Mouse (Mus musculus) ovary, adult 18-20 months (tissue): ENCODE results near the gene Pik3cd.

Experiments
- DNase-seq: peaks from one replicate; pipeline ENCODE4 v3.0.0; 2022; ENCODE audit warnings: low spot score, mixed read lengths

Pik3cd gene

GRCm38 (mm10) chr4:149689822-149690700, 12.3 kb downstream of the Pik3cd start:
- no peak for DNase-seq

DNA sequence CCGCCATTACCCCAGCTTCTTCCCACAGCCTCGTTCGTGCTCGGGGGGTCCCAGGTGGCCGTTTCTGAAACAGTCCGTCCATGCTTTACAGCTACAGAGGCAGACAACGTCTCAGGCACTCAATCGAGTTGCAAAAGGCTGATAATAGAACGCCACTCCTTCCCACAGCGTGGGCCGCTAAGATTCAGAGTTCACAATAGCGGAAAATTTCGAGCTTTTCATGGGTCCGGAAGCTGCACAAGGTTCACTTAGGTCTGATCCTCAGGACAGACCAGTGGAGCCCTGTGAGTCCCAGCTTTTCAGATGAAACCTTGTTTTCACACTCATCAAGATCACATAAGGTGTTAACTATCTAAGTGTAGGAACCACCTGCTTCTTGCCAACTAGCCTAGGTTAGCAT, 13.5 kb downstream of the Pik3cd start:
- no peak for DNase-seq

DNA sequence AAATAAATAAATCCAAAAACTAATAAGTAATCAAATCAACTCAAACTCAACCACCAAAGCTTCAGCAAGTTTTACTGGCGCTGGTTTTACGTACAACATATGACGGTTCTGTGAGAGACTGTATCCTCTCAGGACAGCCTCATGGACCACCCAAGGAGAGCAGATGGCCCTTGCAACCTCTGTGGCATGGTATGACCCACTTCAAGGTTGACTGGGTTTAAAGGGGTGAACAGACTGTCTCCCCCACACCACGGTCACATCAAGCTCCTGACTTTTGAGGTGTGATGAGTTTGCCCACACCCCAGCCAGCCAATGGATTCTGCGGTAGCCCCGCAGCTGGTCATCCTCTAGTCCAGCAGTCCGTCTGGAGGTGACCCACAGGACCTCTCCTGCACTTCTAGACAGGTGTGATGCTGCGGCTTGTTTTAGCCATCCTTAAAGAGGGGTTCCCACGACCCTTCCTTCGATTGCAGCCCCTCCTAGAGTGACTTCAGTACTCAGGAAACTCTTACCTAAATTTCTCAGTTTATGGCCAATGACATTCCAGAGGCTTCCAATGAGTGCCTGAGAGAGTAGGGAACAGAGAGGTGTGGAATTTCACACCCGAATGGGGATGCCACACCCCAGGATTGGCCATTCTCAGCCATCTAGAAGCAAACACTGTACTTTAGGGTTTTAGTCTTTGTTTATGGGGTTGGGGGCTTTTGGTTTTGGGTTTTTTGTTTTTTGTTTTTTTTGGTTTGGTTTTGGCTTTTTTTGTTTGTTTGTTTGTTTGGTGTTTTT, 17.3 kb downstream of the Pik3cd start:
- no peak for DNase-seq

- no peak for DNase-seq
Observed at GRCm38 (mm10) chr4:149683875-149684274, 18.5 kb downstream of the Pik3cd start.

DNA sequence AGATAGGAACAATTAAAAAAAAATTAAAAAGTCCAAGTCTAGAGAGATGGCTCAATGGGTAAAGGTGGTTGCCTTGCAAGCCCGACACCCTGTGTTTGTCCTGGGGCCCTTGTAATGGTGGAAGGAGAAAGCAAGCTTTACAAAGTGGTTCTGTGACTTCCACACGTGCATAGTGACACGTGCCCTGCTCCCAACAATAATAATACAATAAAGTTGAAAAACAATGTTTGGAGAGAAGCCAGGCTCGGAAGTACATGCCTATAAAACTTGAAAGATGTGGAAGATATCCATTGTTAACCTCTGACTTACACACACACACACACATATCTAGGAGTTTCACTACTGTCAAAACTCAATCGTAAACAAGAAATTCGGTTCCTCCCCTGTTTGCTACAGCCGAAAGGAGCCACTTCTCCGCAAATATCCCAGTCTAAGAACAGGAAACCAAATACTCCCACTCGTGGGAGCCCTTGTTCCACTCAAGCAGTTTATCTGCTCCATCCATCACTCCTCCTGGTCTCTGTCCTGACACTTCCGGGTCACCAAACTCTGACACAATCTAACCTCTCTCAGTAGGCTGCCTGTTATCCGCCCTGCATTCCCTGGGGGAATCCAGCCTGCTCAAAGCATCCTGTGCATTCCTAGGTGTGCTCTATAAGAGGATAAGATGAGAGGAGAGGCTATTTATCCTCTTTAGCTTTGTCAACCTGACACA, 23.2 kb downstream of the Pik3cd start:
- no peak for DNase-seq

DNA sequence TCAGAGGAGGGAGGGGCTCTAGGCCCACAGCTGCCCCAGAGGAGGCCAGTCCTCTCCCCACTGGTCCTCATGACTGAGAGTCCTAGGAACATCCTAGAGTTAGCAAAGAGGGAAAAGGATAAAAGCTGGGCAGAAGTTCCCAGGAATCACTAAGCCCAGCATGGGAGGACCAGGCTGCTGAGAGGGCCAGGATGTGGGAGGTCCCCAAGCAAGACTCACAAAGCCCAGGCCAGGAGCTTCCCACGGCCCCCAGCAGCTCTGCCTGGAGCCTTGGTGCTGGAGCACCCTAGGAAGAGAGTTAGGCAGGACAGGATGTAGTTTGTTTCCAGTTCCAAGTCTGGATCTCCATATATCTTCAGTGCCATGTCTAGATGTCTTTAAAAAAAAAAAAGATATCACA, 24.4 kb downstream of the Pik3cd start:
- DNase-seq, result no peak

- peak; percentile 80 for DNase-seq
Observed at GRCm38 (mm10) chr4:149675378-149676261, 26.8 kb downstream of the Pik3cd start.

- DNase-seq, result no peak
Observed at GRCm38 (mm10) chr4:149674814-149675377, 27.5 kb downstream of the Pik3cd start.

- no peak for DNase-seq
Observed at GRCm38 (mm10) chr4:149672747-149673146, 29.6 kb downstream of the Pik3cd start.

DNA sequence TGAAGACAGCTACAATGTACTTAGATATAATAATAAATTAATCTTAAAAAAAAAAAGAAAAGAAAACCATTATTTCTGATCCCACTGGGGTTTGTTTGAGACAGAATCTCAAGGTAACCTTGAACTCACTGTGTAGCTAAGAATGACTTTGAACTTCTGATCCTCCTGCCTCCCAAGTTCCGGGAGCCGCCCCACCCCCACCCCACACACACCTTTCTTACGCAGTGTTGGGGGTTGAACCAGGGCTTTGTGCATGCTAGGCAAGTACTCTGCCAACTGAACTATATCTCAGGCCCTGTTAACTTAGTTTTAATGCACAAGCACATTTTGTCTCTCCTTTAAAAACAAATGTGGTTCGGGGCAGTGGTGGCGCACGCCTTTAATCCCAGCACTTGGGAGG, 31.2 kb downstream of the Pik3cd start:
- no peak for DNase-seq

- no peak for DNase-seq
Observed at GRCm38 (mm10) chr4:149665692-149666090, 36.7 kb downstream of the Pik3cd start.

- no peak for DNase-seq
Observed at GRCm38 (mm10) chr4:149665016-149665691, 37.2 kb downstream of the Pik3cd start.

DNA sequence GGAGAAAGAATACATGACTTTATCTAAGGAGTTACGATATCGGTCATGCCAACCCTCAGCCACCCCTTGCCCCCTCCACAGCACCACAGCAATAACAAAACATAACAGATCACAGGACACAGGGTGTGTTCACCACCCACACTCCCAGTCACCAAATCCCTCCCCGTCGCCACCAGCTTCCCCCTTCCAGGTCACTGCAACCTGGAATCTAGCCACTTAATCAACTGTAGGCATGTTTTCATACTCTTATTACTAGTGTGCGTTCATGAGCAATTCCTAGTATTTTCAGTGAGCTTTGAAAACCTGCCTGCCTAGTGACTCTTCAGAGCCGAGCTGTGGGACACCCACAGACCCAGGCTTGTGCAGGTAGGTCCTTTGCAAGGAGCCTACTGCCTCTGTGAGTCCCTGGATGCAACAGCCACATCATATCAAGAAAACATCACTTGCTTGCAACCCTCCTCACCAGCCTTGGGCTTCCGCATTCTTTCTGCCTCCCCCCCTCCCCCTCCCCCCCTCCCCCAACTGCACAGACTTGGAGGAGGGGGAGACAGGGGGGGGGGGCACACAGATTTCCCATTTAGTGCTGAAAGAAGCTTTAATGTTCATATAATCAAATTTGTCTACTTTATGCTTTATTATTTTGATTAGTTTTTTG, 38.4 kb downstream of the Pik3cd start:
- peak; percentile 64 for DNase-seq

GRCm38 (mm10) chr4:149661967-149662589, 40.3 kb downstream of the Pik3cd start:
- no peak for DNase-seq

DNA sequence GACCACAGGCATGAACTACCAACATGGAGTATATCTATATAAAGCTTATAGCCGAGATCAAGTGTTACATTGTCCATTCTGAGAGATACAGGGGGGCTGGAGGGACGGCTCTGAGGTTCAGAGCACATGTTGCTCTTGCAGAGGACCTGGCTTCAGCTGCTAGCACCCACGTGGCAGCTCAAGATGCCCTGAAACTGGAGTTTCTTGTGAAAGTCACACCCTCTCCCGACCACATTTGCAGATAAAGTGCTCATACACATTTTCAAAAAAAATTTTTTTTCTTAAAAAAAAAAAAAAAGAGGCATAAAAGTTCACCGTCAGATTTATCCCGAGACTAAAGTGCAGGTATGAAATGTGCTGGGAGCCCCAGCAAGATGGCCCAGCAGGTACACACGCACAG, 41.8 kb downstream of the Pik3cd start:
- DNase-seq, result no peak

GRCm38 (mm10) chr4:149659495-149660116, 42.8 kb downstream of the Pik3cd start:
- no peak for DNase-seq

DNA sequence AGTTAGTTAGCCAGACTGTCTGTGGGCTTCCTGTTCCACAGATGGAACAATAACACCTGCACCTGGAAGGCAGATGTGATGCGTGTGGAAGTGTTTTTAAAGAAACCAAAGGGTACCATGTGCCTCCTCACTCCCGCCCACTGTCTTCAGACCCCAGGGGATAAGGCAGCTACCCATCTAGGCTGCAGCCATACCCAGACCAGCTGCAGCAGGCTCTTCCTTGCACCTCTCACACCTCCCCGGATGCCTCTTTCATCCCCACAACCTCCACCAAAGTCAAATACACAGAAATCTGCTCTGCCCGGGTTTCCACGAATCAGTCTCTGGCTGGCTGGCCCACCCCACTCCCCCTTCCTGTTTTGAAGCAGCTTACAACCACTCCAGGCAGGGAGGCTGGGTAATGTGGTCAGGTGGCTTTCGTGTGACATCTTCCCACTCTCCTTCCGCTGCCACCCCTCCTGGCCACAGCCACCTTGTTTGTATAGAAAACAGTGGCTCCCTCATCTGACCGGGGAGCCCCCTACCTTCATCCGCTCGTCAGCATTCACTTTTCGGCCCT, 44.4 kb downstream of the Pik3cd start:
- no peak for DNase-seq

- DNase-seq, result no peak
Observed at GRCm38 (mm10) chr4:149654232-149654631, 48.1 kb downstream of the Pik3cd start.
